In genomic region chr11:84828516-84829399, GRCm38 (mm10) we compare ENCODE assay signal across 8 mouse cellular contexts. TPM values are rescaled to one million over a fixed set of nuclear protein-coding genes. Genes with fewer than 3 reads are reported as not detected.
DNase-seq lines count a peak whose midpoint lies in the region; ATAC-seq and TF ChIP-seq lines count a peak whose summit lies in the region.

Gene Dhrs11, minus strand, starts transcription at chr11:84828994.

- H3K9me3 ChIP-seq in heart, embryonic 12.5 days (replicated peaks): no peaks in the 10 kb centered on the region
- H3K9me3 ChIP-seq in kidney, postnatal 0 days (replicated peaks; ENCODE audit: low read length): no peaks in the 10 kb centered on the region
- no peaks in the 10 kb centered on the region for H3K9me3 ChIP-seq in liver, embryonic 11.5 days (ENCODE audit: control insufficient read depth, low read length)

- H3K4me3 ChIP-seq in brown adipose tissue, adult 24 weeks (ENCODE audit: insufficient read depth, low read depth, low read length): peak within 1 kb of the TSS; percentile 92
- H3K4me3 ChIP-seq in heart, embryonic 12.5 days: peak within 1 kb of the TSS; percentile 89
- peak within 1 kb of the TSS; percentile 62 for H3K4me3 ChIP-seq in kidney, postnatal 0 days (replicated peaks; ENCODE audit: low read depth, low read length)
- H3K4me3 ChIP-seq in liver, embryonic 11.5 days (ENCODE audit: low read depth, low read length): peak within 1 kb of the TSS; percentile 96
- H3K4me3 ChIP-seq in myocyte: peak within 1 kb of the TSS; percentile 56

- ATAC-seq in erythroid progenitor cell, adult 5-6 weeks (replicated peaks; ENCODE audit: low FRiP score, poor library complexity, severe bottlenecking): peak; percentile 82
- peak; percentile 97 for ATAC-seq in heart, embryonic 12.5 days (ENCODE audit: insufficient number of reproducible peaks, low FRiP score)
- peak; percentile 94 for ATAC-seq in kidney, postnatal 0 days (replicated peaks; ENCODE audit: low FRiP score, low read depth)
- ATAC-seq in liver, embryonic 11.5 days (replicated peaks; ENCODE audit: low FRiP score): peak; percentile 90

- H3K9ac ChIP-seq in heart, embryonic 12.5 days: peak within 1 kb of the TSS; percentile 86
- peak within 1 kb of the TSS; percentile 81 for H3K9ac ChIP-seq in kidney, postnatal 0 days (ENCODE audit: low read depth, low read length)
- H3K9ac ChIP-seq in liver, embryonic 11.5 days (ENCODE audit: low read depth, low read length): peak within 1 kb of the TSS; percentile 95

- DNase-seq in CD4-positive, CD25-positive, alpha-beta regulatory T cell, adult 2 months (ENCODE audit: low read depth, low spot score): peak; percentile 86
- DNase-seq in kidney, postnatal 0 days (ENCODE audit: low spot score): peak; percentile 95
- DNase-seq in liver, embryonic 11.5 days (ENCODE audit: low spot score): peak; percentile 92
- DNase-seq in spleen, postnatal 4 days (ENCODE audit: low spot score in 2 of 2): peak; percentile 95 to 97

- H3K79me2 ChIP-seq in myocyte (ENCODE audit: control insufficient read depth, insufficient read depth): no peaks in the 10 kb centered on the region

- peak within 1 kb of the TSS; percentile 84 for H3K4me2 ChIP-seq in heart, embryonic 12.5 days
- H3K4me2 ChIP-seq in kidney, postnatal 0 days (ENCODE audit: low read length): peak within 1 kb of the TSS; percentile 97
- peak within 1 kb of the TSS; percentile 86 for H3K4me2 ChIP-seq in liver, embryonic 11.5 days
- peak within 1 kb of the TSS; percentile 90 for H3K4me2 ChIP-seq in myocyte (ENCODE audit: low read depth)

- peak within 1 kb of the TSS; percentile 88 for H3K27ac ChIP-seq in brown adipose tissue, adult 24 weeks (replicated peaks; ENCODE audit: low read depth, low read length)
- peak within 1 kb of the TSS; percentile 85 for H3K27ac ChIP-seq in heart, embryonic 12.5 days (ENCODE audit: poor library complexity, severe bottlenecking)
- peak within 1 kb of the TSS; percentile 83 for H3K27ac ChIP-seq in kidney, postnatal 0 days
- H3K27ac ChIP-seq in liver, embryonic 11.5 days (ENCODE audit: low read depth, low read length): peak within 1 kb of the TSS; percentile 95

- peaks cover 38% of the 10 kb centered on the region for H3K36me3 ChIP-seq in heart, embryonic 12.5 days
- peaks cover 7% of the 10 kb centered on the region; the same call in 1 of the 2 replicates for H3K36me3 ChIP-seq in kidney, postnatal 0 days (ENCODE audit: insufficient read depth, low read length)
- peaks cover 23% of the 10 kb centered on the region for H3K36me3 ChIP-seq in liver, embryonic 11.5 days (ENCODE audit: control insufficient read depth, insufficient read depth, low read length)
- peaks cover 14% of the 10 kb centered on the region for H3K36me3 ChIP-seq in myocyte (ENCODE audit: control insufficient read depth, insufficient read depth)

- 0 out of 2 replicates have a peak, but pooled peaks cover 4% of the 10 kb centered on the region for H3K27me3 ChIP-seq in heart, embryonic 12.5 days (replicated peaks)
- no peaks in the 10 kb centered on the region for H3K27me3 ChIP-seq in kidney, postnatal 0 days (ENCODE audit: insufficient read depth, low read length)
- no peaks in the 10 kb centered on the region for H3K27me3 ChIP-seq in liver, embryonic 11.5 days (replicated peaks; ENCODE audit: control insufficient read depth, insufficient read depth, low read length)
- no peaks in the 10 kb centered on the region for H3K27me3 ChIP-seq in myocyte (ENCODE audit: control insufficient read depth, insufficient read depth, insufficient read length)

- TF ChIP-seq POLR2A in myocyte (IDR thresholded peaks at IDR 0.05; ENCODE audit: insufficient read length, low read depth): peak; percentile 66

- no peak for TF ChIP-seq CTCF in kidney, postnatal 0 days (IDR thresholded peaks at IDR 0.05; ENCODE audit: low read depth)

- peak within 1 kb of the TSS; percentile 13 for H3ac ChIP-seq in myocyte (ENCODE audit: control insufficient read depth, insufficient read length)

- under 1% methylated on average over 62 of the region's 62 CpGs for WGBS in heart, embryonic 12.5 days
- under 1% methylated on average over 62 of the region's 62 CpGs for WGBS in kidney, postnatal 0 days
- WGBS in liver, embryonic 11.5 days: under 1% methylated on average over 62 of the region's 62 CpGs

- H3K4me1 ChIP-seq in brown adipose tissue, adult 24 weeks (ENCODE audit: control insufficient read depth, insufficient read depth, insufficient read length, low read length): peaks cover 6% of the 10 kb centered on the region
- H3K4me1 ChIP-seq in heart, embryonic 12.5 days (replicated peaks): peaks cover 39% of the 10 kb centered on the region
- no peaks in the 10 kb centered on the region; the same call in 1 of the 2 replicates for H3K4me1 ChIP-seq in kidney, postnatal 0 days (replicated peaks; ENCODE audit: insufficient read depth, low read length)
- H3K4me1 ChIP-seq in liver, embryonic 11.5 days (replicated peaks; ENCODE audit: control insufficient read depth, insufficient read depth, low read length): peaks cover 30% of the 10 kb centered on the region

TF ChIP-seq in myocyte, 11 proteins besides CTCF, POLR2A, EP300 and RAD21:
- TF ChIP-seq CEBPB (IDR thresholded peaks at IDR 0.05; ENCODE audit: insufficient read depth, poor library complexity, severe bottlenecking) (no peak), POLR2AphosphoS2 (IDR thresholded peaks at IDR 0.05; ENCODE audit: insufficient read length, low read depth) (peak; percentile 86), MYOG (IDR thresholded peaks at IDR 0.05; ENCODE audit: control insufficient read depth in 1 of 3, insufficient read depth in 1 of 3, insufficient read length in 2 of 3, low read depth in 2 of 3) (peak in 1 of 3 experiments; percentile 21), TCF3 (IDR thresholded peaks at IDR 0.05; ENCODE audit: insufficient read length, low read depth) (no peak), SRF (IDR thresholded peaks at IDR 0.05; ENCODE audit: control insufficient read depth, insufficient read length, low read depth) (no peak), USF1 (IDR thresholded peaks at IDR 0.05; ENCODE audit: low read depth) (peak; percentile 17), MAX (IDR thresholded peaks at IDR 0.05; ENCODE audit: low read depth) (no peak), MYOD1 (IDR thresholded peaks at IDR 0.05; ENCODE audit: control insufficient read depth in 1 of 3, insufficient read length in 2 of 3, low read depth in 2 of 3) (peak in 1 of 3 experiments; percentile 19), REST (IDR thresholded peaks at IDR 0.05; ENCODE audit: insufficient read depth, insufficient read length) (no peak), E2F4 (IDR thresholded peaks at IDR 0.05; ENCODE audit: insufficient read depth) (no peak)

RNA-seq across cellular contexts. Expression of gene Dhrs11, which starts in this region (rescaled TPM):
- 18.6 and 22.3 TPM in 2 replicates for polyA plus RNA-seq in brown adipose tissue, adult 24 weeks (2012; ENCODE audit: insufficient read depth, insufficient read length, missing spikeins)
- 865 and 926 TPM in 2 replicates for total RNA-seq in erythroid progenitor cell, adult 5-6 weeks (2015; ENCODE audit: low replicate concordance)
- 517 and 556 TPM in 2 replicates for total RNA-seq in erythroid progenitor cell, adult 5-6 weeks (2017; ENCODE audit: low replicate concordance)
- polyA plus RNA-seq in heart, embryonic 12.5 days (2016; fragmentation: Nextera tagmentation; extraction: Ambion mirVana): 25.2 and 26.8 TPM in 2 replicates
- 13.8 and 16.1 TPM in 2 replicates for polyA plus RNA-seq in kidney, postnatal 0 days (2015; fragmentation: Nextera tagmentation; extraction: Ambion mirVana)
- polyA plus RNA-seq in liver, embryonic 11.5 days (2014; fragmentation: Nextera tagmentation; extraction: Ambion mirVana): 115 and 119 TPM in 2 replicates
- polyA plus RNA-seq in myocyte (2012; fragmentation: generic; extraction: Trizol): 13.8 TPM

Comparison
In these comparisons a context has a peak if more than half of its experiments do, and no peak if none do; other contexts are left out.
1. Peak in every context shown above with its lines: DNase-seq, ATAC-seq, H3K4me3 ChIP-seq and H3K27ac ChIP-seq.